Mouse (Mus musculus): ENCODE results near the gene Neto2. TPM values are rescaled to one million over a fixed set of nuclear protein-coding genes. Genes with fewer than 3 reads are reported as not detected.

Gene Neto2
- 3.8 TPM for total RNA-seq (2023)

DNA sequence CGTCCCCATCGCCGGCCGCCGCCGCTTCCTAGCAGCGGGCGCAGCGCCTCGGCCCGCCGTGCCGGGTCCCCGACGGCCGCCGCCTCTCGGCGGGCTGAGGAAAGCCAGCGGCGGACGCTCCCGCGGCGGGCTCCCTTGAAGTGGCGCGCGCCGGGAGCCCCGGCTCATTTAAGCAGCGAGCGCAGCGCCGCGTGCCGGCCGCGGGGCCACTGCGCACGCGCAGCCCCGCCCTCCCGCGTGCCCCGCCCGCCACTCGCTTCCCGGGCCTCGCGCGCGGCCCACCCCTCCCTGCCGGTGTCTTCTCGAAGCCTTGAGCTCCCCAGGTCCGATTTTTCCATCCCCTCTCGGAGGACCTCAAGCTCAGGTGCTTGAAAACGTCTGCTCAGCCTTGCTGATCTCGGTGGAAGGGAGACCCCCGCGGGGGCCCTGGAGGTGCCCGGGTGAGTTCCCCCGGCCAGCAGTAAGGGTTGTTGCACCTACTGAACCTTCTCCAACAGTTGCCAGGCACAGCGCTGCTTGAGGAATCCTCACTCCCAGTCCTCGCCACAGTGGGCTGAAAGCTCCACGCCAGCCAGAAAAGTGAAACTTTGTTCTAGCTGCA lies at the start of gene Neto2:
Neto2 (minus strand) TSS at position 174 of the 601 bp plus-strand sequence.

Other genes starting within 250 kb of the Neto2 start
- 0.80 TPM for gene Gpt2, start 208.3 kb downstream of the Neto2 start, total RNA-seq (2023)
- gene Dnaja2, start 145.6 kb downstream of the Neto2 start, total RNA-seq (2023) = 141 TPM
- gene Itfg1, start 140.0 kb upstream of the Neto2 start, total RNA-seq (2023) = 23.7 TPM
- 25.7 TPM for gene Phkb, start 140.0 kb upstream of the Neto2 start, total RNA-seq (2023)

All from CD4-positive naive resting alpha-beta T cell, adult 57 days (primary cell).